In the genomic region with DNA sequence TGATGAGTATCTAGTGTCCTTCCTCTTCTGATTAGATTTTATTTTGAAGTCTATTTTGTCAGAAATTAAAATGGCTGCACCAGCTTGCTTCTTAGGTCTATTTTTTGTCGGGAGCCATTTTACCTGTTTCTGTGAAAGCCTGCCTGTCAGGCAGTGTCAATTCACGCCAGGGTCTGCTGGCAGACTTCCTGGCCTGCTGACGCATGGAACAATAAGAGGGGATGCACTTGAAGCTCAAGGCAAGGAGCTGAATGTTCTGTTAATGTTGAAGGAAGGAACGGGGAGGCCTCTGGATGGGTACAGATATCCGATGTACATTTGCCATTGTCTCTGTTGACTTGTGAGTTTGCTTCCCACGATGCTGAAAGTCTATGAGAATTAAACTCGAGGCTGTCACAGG, we compare ENCODE assay signal across 25 mouse cellular contexts.
"Had no signal": no experiment of that assay in that cellular context is flagged by ENCODE, and none has a peak within 500 bp of the region (broad histone marks: within the 10 kb centered on the region; RNA-seq: fewer than 3 reads in every experiment).

No protein-coding gene starts in this region.

- H3K4me3 ChIP-seq: layer of hippocampus, adult 2 months; limb, embryonic 10.5 days; limb, embryonic 13.5 days; liver, embryonic 12.5 days; liver, embryonic 15.5 days; lung, embryonic 15.5 days; megakaryocyte, embryonic 14.5 days; midbrain, embryonic 10.5 days; midbrain, embryonic 13.5 days; neural tube, embryonic 12.5 days; neural tube, embryonic 15.5 days had no signal

- H3K4me2 ChIP-seq: limb, embryonic 13.5 days; liver, embryonic 12.5 days; liver, embryonic 15.5 days; lung, embryonic 15.5 days; midbrain, embryonic 13.5 days; neural tube, embryonic 12.5 days; neural tube, embryonic 15.5 days had no signal

- H3K27ac ChIP-seq: layer of hippocampus, adult 2 months; limb, embryonic 10.5 days; limb, embryonic 13.5 days; liver, embryonic 12.5 days; liver, embryonic 15.5 days; lung, embryonic 15.5 days; midbrain, embryonic 10.5 days; midbrain, embryonic 13.5 days; neural tube, embryonic 12.5 days; neural tube, embryonic 15.5 days; stomach, postnatal 0 days had no signal

- ATAC-seq: liver, embryonic 12.5 days; midbrain, embryonic 13.5 days had no signal

- H3K36me3 ChIP-seq: limb, embryonic 10.5 days; limb, embryonic 13.5 days; liver, embryonic 12.5 days; liver, embryonic 15.5 days; lung, embryonic 15.5 days; midbrain, embryonic 10.5 days; midbrain, embryonic 13.5 days; neural tube, embryonic 12.5 days; neural tube, embryonic 15.5 days had no signal

- H3K4me1 ChIP-seq: limb, embryonic 10.5 days; limb, embryonic 13.5 days; liver, embryonic 12.5 days; liver, embryonic 15.5 days; lung, embryonic 15.5 days; midbrain, embryonic 10.5 days; neural tube, embryonic 12.5 days; neural tube, embryonic 15.5 days had no signal

- H3K27me3 ChIP-seq: limb, embryonic 13.5 days; liver, embryonic 12.5 days; liver, embryonic 15.5 days; lung, embryonic 15.5 days; midbrain, embryonic 13.5 days; neural tube, embryonic 12.5 days; neural tube, embryonic 15.5 days had no signal

- H3K9me3 ChIP-seq: limb, embryonic 10.5 days; limb, embryonic 13.5 days; liver, embryonic 12.5 days; liver, embryonic 15.5 days; lung, embryonic 15.5 days; midbrain, embryonic 13.5 days; neural tube, embryonic 12.5 days; neural tube, embryonic 15.5 days had no signal

- H3K9ac ChIP-seq: limb, embryonic 13.5 days; liver, embryonic 12.5 days; liver, embryonic 15.5 days; lung, embryonic 15.5 days; midbrain, embryonic 13.5 days; neural tube, embryonic 12.5 days; neural tube, embryonic 15.5 days had no signal

- DNase-seq: kidney, adult 9 months; kidney, postnatal 14 days; layer of hippocampus, adult 9-11 months; liver; lung, adult 18-20 months; lung, postnatal 10 days; lung, postnatal 36 days; right cerebral cortex, adult 18-20 months; right cerebral cortex, postnatal 14 days; right cerebral cortex, postnatal 4 days; thymus, adult 2 months; thymus, postnatal 14 days; thymus, postnatal 4 days had no signal
